Mouse (Mus musculus) right cerebral cortex, postnatal 36 days (tissue): Measurements from ENCODE around the gene Olfr1135.

ENCODE experiments used
- DNase-seq, 2 experiments: peaks; one replicate each; pipeline ENCODE4 v3.0.0; 2022; ENCODE audit warnings: low spot score in 2 of 2, mixed read lengths in 1 of 2

The Olfr1135 gene

DNA sequence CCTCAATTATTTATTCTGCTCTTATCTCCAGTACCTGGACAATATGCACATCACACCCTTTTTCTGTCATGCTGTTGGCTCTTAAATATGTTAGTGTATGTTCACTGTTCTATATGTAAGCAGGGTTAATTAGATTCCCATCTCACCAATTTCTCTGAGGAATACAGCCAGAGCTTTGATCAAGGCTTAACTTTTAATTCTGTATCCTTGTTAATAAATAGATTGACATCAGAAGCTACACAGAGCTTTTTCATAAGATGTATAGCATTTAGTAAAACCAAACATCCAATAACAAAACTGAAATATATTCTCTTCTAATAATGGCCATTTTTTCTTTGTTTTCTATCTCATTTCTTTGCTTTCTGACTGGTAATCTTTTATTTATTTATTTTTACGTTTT lies at the start of gene Olfr1135:
Gene Olfr1135 (minus strand): TSS at position 101 of the 400 bp plus-strand sequence.
- DNase-seq, result no peak

DNA sequence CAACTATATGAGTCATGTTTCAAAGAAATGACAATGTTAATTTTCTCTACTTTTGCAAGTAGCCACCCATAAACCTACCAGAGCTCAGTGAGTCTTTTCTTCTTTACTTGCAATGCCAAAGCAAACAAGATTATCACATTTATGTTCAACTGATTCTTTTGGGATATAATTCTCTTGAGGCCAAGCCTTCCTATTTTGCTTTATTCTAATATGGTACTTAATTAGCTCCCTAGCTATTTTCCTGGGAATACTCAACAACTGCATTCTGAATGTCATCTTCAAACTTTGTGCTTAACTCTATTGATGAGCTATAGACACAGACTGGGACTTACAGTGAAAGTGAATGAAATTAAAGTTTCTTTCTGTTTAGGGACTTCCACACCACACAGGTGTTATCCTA lies 39.6 kb upstream of the Olfr1135 start, which contains the start of gene Olfr1137:
Gene Olfr1137 (minus strand): TSS at position 101 of the 400 bp plus-strand sequence.
- no peak for DNase-seq

DNA sequence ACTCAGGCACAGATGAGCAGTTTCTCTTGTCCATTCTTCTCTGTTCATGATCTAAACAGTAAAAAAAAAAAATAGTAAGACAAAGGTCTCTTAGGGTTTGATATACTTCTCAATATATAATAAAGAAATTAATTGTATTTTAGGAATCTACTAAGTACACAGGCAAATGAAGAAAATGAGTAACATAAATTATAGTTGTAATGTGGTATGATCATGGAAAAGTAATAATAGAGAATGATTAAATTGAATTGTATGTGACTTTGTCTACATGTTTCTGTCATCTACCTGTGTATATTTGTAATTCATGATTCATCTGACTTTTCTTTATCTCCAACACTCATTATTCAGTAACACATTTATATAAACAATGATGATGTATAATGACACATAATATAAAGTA lies 20.4 kb upstream of the Olfr1135 start, which contains the start of gene Olfr1136:
Gene Olfr1136 (minus strand): TSS at position 101 of the 400 bp plus-strand sequence.
- DNase-seq, result no peak

DNA sequence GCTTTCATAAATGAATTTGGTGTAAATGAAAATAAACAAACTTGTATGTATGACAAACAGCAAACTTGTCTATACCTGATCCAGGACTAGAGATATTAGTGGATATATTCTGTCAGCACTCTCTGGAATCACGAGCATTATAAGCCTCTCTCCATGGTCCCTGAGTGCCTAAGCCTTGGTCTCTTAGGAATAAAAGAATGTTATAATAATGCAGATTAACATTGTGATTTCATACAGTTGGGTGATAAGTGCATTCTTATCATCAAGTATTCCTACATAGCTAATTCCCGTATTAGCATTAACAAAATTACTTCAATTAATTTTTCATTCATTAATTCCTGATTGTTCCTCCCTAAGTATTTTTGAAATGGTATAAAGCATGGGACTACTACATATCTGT lies 15.1 kb downstream of the Olfr1135 start, which contains the start of gene Olfr1134:
Gene Olfr1134 (minus strand): TSS at position 101 of the 400 bp plus-strand sequence.
- no peak for DNase-seq

DNA sequence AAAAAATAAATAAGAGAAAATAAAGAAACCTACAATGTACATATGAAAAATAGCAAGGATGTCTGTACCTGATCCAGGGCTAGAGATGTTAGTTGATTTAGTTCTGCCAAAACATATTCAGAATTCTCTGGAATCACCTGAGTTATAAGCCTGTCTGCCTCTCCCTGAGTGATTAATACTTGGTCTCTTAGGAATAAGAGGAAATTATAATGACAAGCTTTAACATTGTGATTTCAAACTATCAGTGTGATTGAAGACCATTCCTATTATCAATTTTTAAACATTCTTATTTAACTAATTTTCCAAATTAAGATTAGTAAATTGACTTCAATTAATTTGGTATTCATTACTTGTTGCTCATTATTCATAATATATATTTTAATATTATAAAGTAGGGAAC lies 26.2 kb downstream of the Olfr1135 start, which contains the start of gene Olfr1133:
Gene Olfr1133 (minus strand): TSS at position 101 of the 400 bp plus-strand sequence.
- DNase-seq, result no peak

DNA sequence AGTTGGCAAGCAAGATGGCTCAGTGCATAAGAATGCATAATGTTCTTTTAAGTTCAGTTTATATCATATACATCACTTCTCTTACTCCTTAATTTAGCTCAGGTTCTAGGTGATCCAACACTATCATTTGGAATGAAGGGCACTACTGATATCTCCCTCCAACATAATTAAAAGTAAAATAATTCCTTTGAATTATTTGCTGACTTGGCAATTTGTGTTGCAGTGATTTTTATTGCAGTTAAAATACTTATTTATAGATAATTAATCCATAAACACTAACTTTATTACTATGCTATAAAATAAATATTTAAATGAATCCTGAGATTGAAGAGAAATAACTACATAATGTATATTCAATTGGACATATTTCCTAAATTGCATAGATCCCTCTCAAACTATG lies 31.0 kb downstream of the Olfr1135 start:
- no peak for DNase-seq

DNA sequence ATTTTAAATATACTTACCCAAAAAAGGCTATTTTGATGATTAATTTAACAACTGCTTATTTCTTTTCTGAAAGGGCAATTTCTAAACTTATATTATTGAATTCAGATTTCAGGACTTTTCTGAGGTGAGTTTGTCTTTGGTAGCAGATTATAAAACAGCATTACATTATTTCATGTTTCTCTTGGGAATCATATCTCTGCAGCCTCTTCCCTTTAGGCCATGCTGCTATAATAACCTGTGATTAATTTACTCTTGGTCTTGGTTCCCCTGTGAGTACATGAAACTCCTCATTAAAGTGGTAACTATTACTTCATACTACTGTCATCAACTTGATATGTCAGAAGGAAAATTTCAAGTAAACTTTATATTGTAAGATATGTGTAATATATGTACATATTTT lies 36.0 kb downstream of the Olfr1135 start, which contains the start of gene Olfr1132:
Gene Olfr1132 (minus strand): TSS at position 101 of the 400 bp plus-strand sequence.
- no peak for DNase-seq

DNA sequence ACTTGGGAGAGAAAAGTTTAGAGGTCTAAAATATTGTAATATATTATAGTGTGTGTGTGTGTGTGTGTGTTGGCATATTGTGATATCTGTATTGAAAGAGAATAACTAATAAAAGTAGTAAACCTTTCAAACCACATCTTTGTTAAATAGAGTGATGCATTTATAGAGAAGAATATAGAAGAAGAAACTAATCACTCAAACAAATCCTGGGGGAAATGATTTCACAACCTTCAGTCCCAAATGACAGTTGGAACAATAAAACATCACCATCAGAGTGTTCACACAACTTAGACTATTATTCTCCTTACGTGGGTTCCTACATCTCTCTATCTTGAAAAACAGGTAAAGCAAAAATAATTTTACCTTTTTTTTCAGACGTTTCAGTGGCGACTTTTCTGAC lies 46.7 kb downstream of the Olfr1135 start, which contains the start of gene Olfr1131:
Gene Olfr1131 (plus strand): TSS at position 301 of the 400 bp plus-strand sequence.
- DNase-seq, result no peak
